Mouse (Mus musculus) forebrain, embryonic 12.5 days (tissue): ENCODE results near the gene Nbl1. TPM values are rescaled to one million over a fixed set of nuclear protein-coding genes. Genes with fewer than 3 reads are reported as not detected.
A peak's percentile ranks its signal among the peaks of the same experiment; 100 is the strongest.

Experiments used
- ATAC-seq: fragments of 200-750 bp; cut with Nextera tagmentation; 2 replicates; pipeline ENCODE4 v1.8.0; 2017; ENCODE audit warnings: moderate TSS enrichment; ENCODE audit not compliant: low FRiP score
- H3K27ac ChIP-seq: fragments of 300-500 bp; sonication (generic); 2 replicates; pipeline ENCODE4 v1.5.1; 2016; ENCODE audit warnings: mild to moderate bottlenecking
- H3K27me3 ChIP-seq: fragments of 300-500 bp; sonication (generic); 2 replicates; pipeline ENCODE4 v1.6.1; 2016; ENCODE audit warnings: mild to moderate bottlenecking
- H3K36me3 ChIP-seq: fragments of 300-500 bp; sonication (generic); replicated peaks from 2 replicates; pipeline ENCODE4 v1.6.1; 2016; ENCODE audit warnings: mild to moderate bottlenecking
- H3K4me1 ChIP-seq: fragments of 300-500 bp; sonication (generic); 2 replicates; pipeline ENCODE4 v1.6.1; 2016
- H3K4me2 ChIP-seq: fragments of 300-500 bp; sonication (generic); 2 replicates; pipeline ENCODE4 v1.6.1; 2016; ENCODE audit warnings: mild to moderate bottlenecking, moderate library complexity
- H3K4me3 ChIP-seq: fragments of 300-500 bp; sonication (generic); replicated peaks from 2 replicates; pipeline ENCODE4 v1.5.1; 2016; ENCODE audit warnings: mild to moderate bottlenecking
- H3K9ac ChIP-seq: fragments of 300-500 bp; sonication (generic); 2 replicates; pipeline ENCODE4 v1.6.1; 2016; ENCODE audit warnings: mild to moderate bottlenecking
- H3K9me3 ChIP-seq: fragments of 300-500 bp; sonication (generic); 2 replicates; pipeline ENCODE4 v1.6.1; 2016
- WGBS: fragments of 180-500 bp; shearing (Covaris S2); methylation state at CpG from one replicate; pipeline ENCODE4 v1.1.7; 2016; 5-methylcytosine and 5-hydroxymethylcytosine counted together
- polyA plus RNA-seq: library from polyadenylated mRNA; unstranded; fragments of >200 nt; fragmentation: Nextera tagmentation; extraction: Ambion mirVana; gene quantifications from 2 replicates; pipeline ENCODE4 v1.2.1, GENCODE M21; 2016

The Nbl1 gene
- polyA plus RNA-seq, 1 experiment from 2014 or later, result 26.7 TPM

GRCm38 (mm10) chr4:139091478-139092355 lies 1.1 kb downstream of the Nbl1 start:
- 0 out of 2 replicates have a peak, but pooled peaks have one; percentile 39 for ATAC-seq
- 4% methylated on average over 28 of the region's 28 CpGs for WGBS

GRCm38 (mm10) chr4:139091066-139091465 lies 1.7 kb downstream of the Nbl1 start:
- peaks cover 78% of the 10 kb centered on the region for H3K27me3 ChIP-seq
- H3K36me3 ChIP-seq, result no peaks in the 10 kb centered on the region
- no peaks in the 10 kb centered on the region for H3K9me3 ChIP-seq
- ATAC-seq, result no peak
- H3K4me1 ChIP-seq, result peaks cover 28% of the 10 kb centered on the region
- WGBS, result 49% methylated on average over 7 of the region's 7 CpGs
- no peak overlapping the region for H3K9ac ChIP-seq
- H3K4me3 ChIP-seq, result no peak overlapping the region
- H3K4me2 ChIP-seq, result peak overlapping the region; percentile 89; the same call in 1 of the 2 replicates
- no peak overlapping the region for H3K27ac ChIP-seq

More at GRCm38 (mm10) chr4:139091478-139092355, 1.1 kb downstream of the Nbl1 start:
- Histone ChIP-seq H3K9me3 (no peaks in the 10 kb centered on the region), H3K36me3 (no peaks in the 10 kb centered on the region), H3K4me1 (peaks cover 28% of the 10 kb centered on the region), H3K4me2 (peak overlapping the region; percentile 89), H3K27me3 (peaks cover 78% of the 10 kb centered on the region), H3K4me3 (peak overlapping the region; percentile 55), H3K27ac (0 out of 2 replicates have a peak overlapping the region, but pooled peaks have one; percentile 27), H3K9ac (peak overlapping the region; percentile 55)

GRCm38 (mm10) chr4:139090303-139090940 lies 2.4 kb downstream of the Nbl1 start:
- no peak for ATAC-seq

GRCm38 (mm10) chr4:139088982-139089671 lies 3.7 kb downstream of the Nbl1 start:
- no peak for ATAC-seq
- no peak overlapping the region for H3K27ac ChIP-seq
- peaks cover 75% of the 10 kb centered on the region for H3K27me3 ChIP-seq
- 60% methylated on average over 9 of the region's 9 CpGs for WGBS
- no peak overlapping the region for H3K9ac ChIP-seq
- H3K4me1 ChIP-seq, result peaks cover 28% of the 10 kb centered on the region
- no peaks in the 10 kb centered on the region for H3K36me3 ChIP-seq
- H3K9me3 ChIP-seq, result no peaks in the 10 kb centered on the region
- no peak overlapping the region for H3K4me2 ChIP-seq
- H3K4me3 ChIP-seq, result no peak overlapping the region

More at GRCm38 (mm10) chr4:139090303-139090940, 2.4 kb downstream of the Nbl1 start:
- Histone ChIP-seq H3K9ac (no peak overlapping the region), H3K36me3 (no peaks in the 10 kb centered on the region), H3K9me3 (no peaks in the 10 kb centered on the region), H3K27me3 (peaks cover 75% of the 10 kb centered on the region), H3K4me1 (peaks cover 28% of the 10 kb centered on the region), H3K4me2 (no peak overlapping the region), H3K27ac (no peak overlapping the region), H3K4me3 (no peak overlapping the region)
- 72% methylated on average over 15 of the region's 15 CpGs for WGBS

GRCm38 (mm10) chr4:139086984-139087383 lies 5.8 kb downstream of the Nbl1 start:
- 70% methylated on average over 4 of the region's 4 CpGs for WGBS
- peaks cover 54% of the 10 kb centered on the region for H3K27me3 ChIP-seq

GRCm38 (mm10) chr4:139086037-139086436 lies 6.8 kb downstream of the Nbl1 start:
- Histone ChIP-seq H3K27me3 (peaks cover 45% of the 10 kb centered on the region), H3K4me1 (peaks cover 22% of the 10 kb centered on the region), H3K4me3 (no peak overlapping the region), H3K4me2 (no peak overlapping the region), H3K9me3 (no peaks in the 10 kb centered on the region), H3K27ac (no peak overlapping the region), H3K36me3 (no peaks in the 10 kb centered on the region), H3K9ac (no peak overlapping the region)
- no peak for ATAC-seq
- 24% methylated on average over 5 of the region's 5 CpGs for WGBS

More at GRCm38 (mm10) chr4:139086984-139087383, 5.8 kb downstream of the Nbl1 start:
- no peak overlapping the region for H3K4me2 ChIP-seq
- H3K9ac ChIP-seq, result no peak overlapping the region
- no peaks in the 10 kb centered on the region for H3K36me3 ChIP-seq
- no peak overlapping the region for H3K27ac ChIP-seq
- ATAC-seq, result no peak
- H3K9me3 ChIP-seq, result no peaks in the 10 kb centered on the region
- H3K4me1 ChIP-seq, result peaks cover 31% of the 10 kb centered on the region
- H3K4me3 ChIP-seq, result no peak overlapping the region

- no peak overlapping the region for H3K27ac ChIP-seq
- H3K4me1 ChIP-seq, result peaks cover 18% of the 10 kb centered on the region
- H3K4me2 ChIP-seq, result no peak overlapping the region
- no peaks in the 10 kb centered on the region for H3K36me3 ChIP-seq
- no peaks in the 10 kb centered on the region for H3K9me3 ChIP-seq
- WGBS, result 75% methylated on average over 11 of the region's 11 CpGs
- H3K4me3 ChIP-seq, result no peak overlapping the region
- peaks cover 38% of the 10 kb centered on the region for H3K27me3 ChIP-seq
- no peak overlapping the region for H3K9ac ChIP-seq
- ATAC-seq, result no peak
Measured at GRCm38 (mm10) chr4:139085337-139085736, 7.5 kb downstream of the Nbl1 start.

GRCm38 (mm10) chr4:139082790-139083564 lies 9.8 kb downstream of the Nbl1 start:
- Histone ChIP-seq H3K36me3 (no peaks in the 10 kb centered on the region), H3K27me3 (peaks cover 19% of the 10 kb centered on the region), H3K4me3 (0 out of 2 replicates have a peak overlapping the region, but pooled peaks have one; percentile 13), H3K4me2 (peak overlapping the region; percentile 48), H3K27ac (peak overlapping the region; percentile 61; the same call in 1 of the 2 replicates), H3K9me3 (no peaks in the 10 kb centered on the region), H3K9ac (0 out of 2 replicates have a peak overlapping the region, but pooled peaks have one; percentile 14), H3K4me1 (peaks cover 18% of the 10 kb centered on the region)
- peak; percentile 77 for ATAC-seq
- WGBS, result 23% methylated on average over 11 of the region's 12 CpGs

- Histone ChIP-seq H3K4me3 (no peak overlapping the region), H3K27me3 (peaks cover 31% of the 10 kb centered on the region), H3K9ac (no peak overlapping the region), H3K9me3 (no peaks in the 10 kb centered on the region), H3K4me1 (peaks cover 18% of the 10 kb centered on the region), H3K4me2 (no peak overlapping the region), H3K36me3 (no peaks in the 10 kb centered on the region), H3K27ac (0 out of 2 replicates have a peak overlapping the region, but pooled peaks have one; percentile 31)
- ATAC-seq, result no peak
- WGBS, result 83% methylated on average over 18 of the region's 18 CpGs
Measured at GRCm38 (mm10) chr4:139081270-139081931, 11.4 kb downstream of the Nbl1 start.

- Histone ChIP-seq H3K9me3 (no peaks in the 10 kb centered on the region), H3K36me3 (no peaks in the 10 kb centered on the region), H3K27me3 (peaks cover 40% of the 10 kb centered on the region), H3K4me1 (peaks cover 23% of the 10 kb centered on the region), H3K9ac (no peak overlapping the region), H3K4me2 (no peak overlapping the region), H3K4me3 (no peak overlapping the region), H3K27ac (no peak overlapping the region)
- ATAC-seq, result no peak
- 93% methylated on average over 7 of the region's 7 CpGs for WGBS
Measured at GRCm38 (mm10) chr4:139080259-139080658, 12.5 kb downstream of the Nbl1 start.

- Histone ChIP-seq H3K9ac (no peak overlapping the region), H3K4me3 (no peak overlapping the region), H3K27me3 (peaks cover 40% of the 10 kb centered on the region), H3K4me1 (peaks cover 31% of the 10 kb centered on the region), H3K36me3 (no peaks in the 10 kb centered on the region), H3K9me3 (no peaks in the 10 kb centered on the region), H3K27ac (no peak overlapping the region), H3K4me2 (no peak overlapping the region)
- ATAC-seq, result no peak
- WGBS, result 83% methylated on average over 11 of the region's 11 CpGs
Measured at GRCm38 (mm10) chr4:139079439-139079838, 13.4 kb downstream of the Nbl1 start.
